7 mouse cellular contexts compared by ENCODE assay signal in the genomic region with DNA sequence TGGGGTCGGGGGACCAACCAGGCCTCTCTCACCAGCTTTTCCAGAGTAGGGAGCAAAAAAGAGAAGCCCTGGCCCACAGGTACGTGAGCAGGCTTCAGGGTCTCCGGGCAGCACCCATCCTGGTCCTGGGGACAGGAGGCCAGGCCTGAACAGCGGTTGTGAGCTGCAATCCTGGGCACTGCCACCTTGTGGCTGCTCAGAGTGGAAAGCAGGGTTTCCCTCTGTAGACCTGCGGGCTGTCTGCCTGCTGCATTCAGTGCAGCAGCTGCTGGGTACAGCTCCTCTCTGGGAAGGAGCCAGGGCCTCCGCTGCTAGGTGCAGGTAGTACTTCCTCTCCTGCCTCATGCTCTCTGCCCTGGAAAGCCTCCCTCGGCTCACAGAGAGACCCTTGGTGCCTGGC. TPM values are rescaled to one million over a fixed set of nuclear protein-coding genes. Genes with fewer than 3 reads are reported as not detected.
DNase-seq lines count a peak whose midpoint lies in the region; ATAC-seq and TF ChIP-seq lines count a peak whose summit lies in the region.

No protein-coding gene starts in this region.

- no peak overlapping the region for H3K9ac ChIP-seq in intestine, postnatal 0 days (ENCODE audit: low read depth, low read length)
- H3K9ac ChIP-seq in neural tube, embryonic 12.5 days, result no peak overlapping the region

- no peak for ATAC-seq in intestine, postnatal 0 days
- 0 out of 2 replicates have a peak, but pooled peaks have one; percentile 37 for ATAC-seq in neural tube, embryonic 12.5 days (ENCODE audit: low FRiP score, low read depth)

- H3K36me3 ChIP-seq in intestine, postnatal 0 days (ENCODE audit: control insufficient read depth, insufficient read depth), result peaks cover 55% of the 10 kb centered on the region
- peaks cover 47% of the 10 kb centered on the region for H3K36me3 ChIP-seq in neural tube, embryonic 12.5 days

- DNase-seq in layer of hippocampus, adult 2 months (ENCODE audit: low spot score in 2 of 2), result peak in 1 of 2 experiments; percentile 54
- no peak for DNase-seq in layer of hippocampus, adult 9-10 months (ENCODE audit: low spot score)
- peak; percentile 68 for DNase-seq in NIH3T3 (ENCODE audit: low read depth)
- DNase-seq in embryo, embryonic 11 days, result peak; percentile 62
- no peak for DNase-seq in ovary, postnatal 10 days (ENCODE audit: low spot score)

- 62% methylated on average over 7 of the region's 7 CpGs for WGBS in intestine, postnatal 0 days
- WGBS in neural tube, embryonic 12.5 days, result 58% methylated on average over 7 of the region's 7 CpGs

- no peaks in the 10 kb centered on the region for H3K27me3 ChIP-seq in intestine, postnatal 0 days (replicated peaks; ENCODE audit: control insufficient read depth, insufficient read depth, low read length)
- H3K27me3 ChIP-seq in neural tube, embryonic 12.5 days (replicated peaks), result no peaks in the 10 kb centered on the region

- no peaks in the 10 kb centered on the region for H3K9me3 ChIP-seq in intestine, postnatal 0 days (ENCODE audit: control insufficient read depth)
- no peaks in the 10 kb centered on the region for H3K9me3 ChIP-seq in neural tube, embryonic 12.5 days

- H3K4me1 ChIP-seq in intestine, postnatal 0 days (replicated peaks; ENCODE audit: control insufficient read depth, insufficient read depth, low read length), result no peaks in the 10 kb centered on the region
- H3K4me1 ChIP-seq in neural tube, embryonic 12.5 days, result peaks cover 2% of the 10 kb centered on the region; the same call in 1 of the 2 replicates

- TF ChIP-seq CTCF in layer of hippocampus, adult 2 months (conservative IDR thresholded peaks at IDR 0.05), result peak; percentile 84
- TF ChIP-seq CTCF in intestine, postnatal 0 days (IDR thresholded peaks at IDR 0.05; ENCODE audit: low read depth), result peak; percentile 72

- H3K27ac ChIP-seq in layer of hippocampus, adult 2 months, result peak overlapping the region; percentile 25; the same call in 1 of the 2 replicates
- no peak overlapping the region for H3K27ac ChIP-seq in intestine, postnatal 0 days (ENCODE audit: low read depth, low read length)
- H3K27ac ChIP-seq in neural tube, embryonic 12.5 days, result no peak overlapping the region

- no peak overlapping the region for H3K4me2 ChIP-seq in intestine, postnatal 0 days (replicated peaks; ENCODE audit: low read depth)
- H3K4me2 ChIP-seq in neural tube, embryonic 12.5 days (replicated peaks), result no peak overlapping the region

- no peak overlapping the region for H3K4me3 ChIP-seq in layer of hippocampus, adult 2 months
- H3K4me3 ChIP-seq in intestine, postnatal 0 days (ENCODE audit: low read depth, low read length), result no peak overlapping the region
- H3K4me3 ChIP-seq in neural tube, embryonic 12.5 days, result no peak overlapping the region

RNA-seq across cellular contexts. Expression of gene Tcp11, which starts 19.0 kb away (rescaled TPM):
- total RNA-seq in layer of hippocampus, adult 2 months (2021), result under 1 TPM; 0.74 to 0.84 TPM
- 1.6 and 1.7 TPM in 2 replicates for polyA plus RNA-seq in intestine, postnatal 0 days (2015; fragmentation: Nextera tagmentation; extraction: Ambion mirVana)
- 1.3 and 1.4 TPM in 2 replicates for polyA plus RNA-seq in neural tube, embryonic 12.5 days (2016; fragmentation: Nextera tagmentation; extraction: Ambion mirVana)

Comparison
In these comparisons a context has a peak if more than half of its experiments do, and no peak if none do; other contexts are left out.
1. DNase-seq: peak in NIH3T3 (single experiment) and embryo, embryonic 11 days (single experiment); none in layer of hippocampus, adult 9-10 months (single experiment) and ovary, postnatal 10 days (single experiment).